Mouse (Mus musculus) neural tube, embryonic 13.5 days (tissue): ENCODE results near the gene Tti1. TPM values are rescaled to one million over a fixed set of nuclear protein-coding genes. Genes with fewer than 3 reads are reported as not detected.
A peak's percentile ranks its signal among the peaks of the same experiment; 100 is the strongest.

Experiments
- ATAC-seq: fragments of 200-750 bp; cut with Nextera tagmentation; 2 replicates; pipeline ENCODE4 v1.8.0; 2017; ENCODE audit warnings: low read depth, mild to moderate bottlenecking, moderate TSS enrichment, moderate library complexity
- H3K27ac ChIP-seq: fragments of 300-500 bp; sonication (generic); replicated peaks from 2 replicates; pipeline ENCODE4 v1.5.1; 2015; ENCODE audit warnings: moderate library complexity, mild to moderate bottlenecking, inconsistent platforms
- H3K27me3 ChIP-seq: fragments of 300-500 bp; sonication (generic); 2 replicates; pipeline ENCODE4 v1.6.1; 2015; ENCODE audit warnings: mild to moderate bottlenecking, inconsistent platforms
- H3K36me3 ChIP-seq: fragments of 300-500 bp; sonication (generic); 2 replicates; pipeline ENCODE4 v1.6.1; 2015; ENCODE audit warnings: mild to moderate bottlenecking, inconsistent platforms
- H3K4me1 ChIP-seq: fragments of 300-500 bp; sonication (generic); replicated peaks from 2 replicates; pipeline ENCODE4 v1.6.1; 2015; ENCODE audit warnings: inconsistent platforms
- H3K4me2 ChIP-seq: fragments of 300-500 bp; sonication (generic); 2 replicates; pipeline ENCODE4 v1.6.1; 2015; ENCODE audit warnings: inconsistent platforms, mild to moderate bottlenecking, moderate library complexity
- H3K4me3 ChIP-seq: fragments of 300-500 bp; sonication (generic); 2 replicates; pipeline ENCODE4 v1.5.1; 2015; ENCODE audit warnings: mild to moderate bottlenecking, inconsistent platforms
- H3K9ac ChIP-seq: fragments of 300-500 bp; sonication (generic); 2 replicates; pipeline ENCODE4 v1.6.1; 2015; ENCODE audit warnings: moderate library complexity, mild to moderate bottlenecking, inconsistent platforms
- H3K9me3 ChIP-seq: fragments of 300-500 bp; sonication (generic); 2 replicates; pipeline ENCODE4 v1.6.1; 2016; ENCODE audit warnings: inconsistent platforms
- WGBS: fragments of 180-500 bp; shearing (Covaris S2); methylation state at CpG from one replicate; pipeline ENCODE4 v1.1.7; 2015; 5-methylcytosine and 5-hydroxymethylcytosine counted together
- polyA plus RNA-seq: library from polyadenylated mRNA; unstranded; fragments of >200 nt; fragmentation: Nextera tagmentation; extraction: Ambion mirVana; gene quantifications from 2 replicates; pipeline ENCODE4 v1.2.1, GENCODE M21; 2015

Tti1 gene
- polyA plus RNA-seq, 1 experiment from 2014 or later = 16.8 TPM

DNA sequence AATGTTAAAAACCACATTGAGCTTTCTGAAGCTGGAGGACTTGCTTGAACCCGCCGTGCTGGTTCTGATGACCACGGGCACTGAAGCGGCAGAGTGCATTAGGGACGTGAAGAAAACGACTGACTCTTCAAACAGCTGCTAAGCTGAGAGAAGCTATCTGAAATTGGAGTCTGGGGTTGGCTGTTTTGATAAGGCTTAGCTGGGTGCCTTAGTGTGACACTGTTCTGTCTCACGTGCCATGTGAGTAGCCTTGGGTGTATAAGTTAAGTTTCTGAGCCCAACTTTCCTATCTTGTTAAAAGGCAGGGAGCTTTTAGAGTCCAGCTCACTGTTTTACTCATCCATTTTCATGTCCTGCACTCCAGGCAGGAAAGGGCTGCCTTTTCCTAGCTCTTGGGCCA is 8.7 kb upstream of the Tti1 start:
- no peak for ATAC-seq
- H3K9ac ChIP-seq = no peak overlapping the region
- 84% methylated on average over 7 of the region's 7 CpGs for WGBS

DNA sequence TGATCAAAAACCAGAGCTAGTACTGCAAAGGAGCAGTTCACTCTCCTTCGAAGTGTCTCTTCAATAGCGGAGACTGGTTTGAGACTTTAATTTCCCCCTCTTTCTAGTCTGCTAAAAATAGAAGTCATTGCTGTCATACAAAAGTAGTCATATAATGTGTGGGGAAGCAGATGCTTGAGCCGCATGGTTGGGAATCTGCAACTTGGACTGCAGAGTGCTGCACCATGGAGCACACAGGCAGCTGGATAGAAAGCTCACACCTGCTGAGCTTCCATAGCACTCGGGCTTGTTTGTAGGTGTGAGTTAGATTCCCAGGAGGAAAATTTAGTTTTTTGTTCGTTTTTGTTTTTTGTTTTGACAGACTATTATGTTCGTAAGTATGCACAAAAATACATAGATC is 8.2 kb upstream of the Tti1 start:
- H3K9me3 ChIP-seq = no peaks in the 10 kb centered on the region
- ATAC-seq = no peak
- H3K27me3 ChIP-seq = no peaks in the 10 kb centered on the region
- peaks cover 32% of the 10 kb centered on the region for H3K36me3 ChIP-seq
- H3K4me3 ChIP-seq = no peak overlapping the region
- peaks cover 22% of the 10 kb centered on the region for H3K4me1 ChIP-seq
- WGBS = 90% methylated on average over 6 of the region's 6 CpGs
- no peak overlapping the region for H3K4me2 ChIP-seq
- no peak overlapping the region for H3K9ac ChIP-seq
- no peak overlapping the region for H3K27ac ChIP-seq

More for the DNA sequence above, 8.7 kb upstream of the Tti1 start:
- Histone ChIP-seq H3K36me3 (peaks cover 36% of the 10 kb centered on the region), H3K4me1 (peaks cover 16% of the 10 kb centered on the region), H3K4me2 (no peak overlapping the region), H3K27me3 (no peaks in the 10 kb centered on the region), H3K27ac (no peak overlapping the region), H3K4me3 (no peak overlapping the region), H3K9me3 (no peaks in the 10 kb centered on the region)

DNA sequence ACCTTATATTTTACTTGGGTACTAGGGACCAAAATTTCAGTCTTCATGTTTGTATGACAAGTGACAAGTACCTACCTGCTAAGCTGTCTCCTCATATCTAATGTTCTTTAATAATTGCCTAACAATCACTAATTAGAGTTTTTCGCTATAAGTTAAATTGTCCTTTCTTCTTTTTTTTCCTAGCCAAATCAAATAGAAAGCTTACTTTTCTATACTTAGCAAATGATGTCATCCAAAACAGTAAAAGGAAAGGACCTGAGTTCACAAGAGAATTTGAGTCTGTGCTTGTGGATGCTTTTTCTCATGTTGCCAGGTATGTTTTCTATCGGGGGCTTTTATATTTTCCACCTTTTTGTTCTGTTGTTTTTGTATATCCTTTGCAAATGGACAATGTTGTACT is 7.6 kb upstream of the Tti1 start:
- WGBS = 93% methylated on average over 2 of the region's 2 CpGs

DNA sequence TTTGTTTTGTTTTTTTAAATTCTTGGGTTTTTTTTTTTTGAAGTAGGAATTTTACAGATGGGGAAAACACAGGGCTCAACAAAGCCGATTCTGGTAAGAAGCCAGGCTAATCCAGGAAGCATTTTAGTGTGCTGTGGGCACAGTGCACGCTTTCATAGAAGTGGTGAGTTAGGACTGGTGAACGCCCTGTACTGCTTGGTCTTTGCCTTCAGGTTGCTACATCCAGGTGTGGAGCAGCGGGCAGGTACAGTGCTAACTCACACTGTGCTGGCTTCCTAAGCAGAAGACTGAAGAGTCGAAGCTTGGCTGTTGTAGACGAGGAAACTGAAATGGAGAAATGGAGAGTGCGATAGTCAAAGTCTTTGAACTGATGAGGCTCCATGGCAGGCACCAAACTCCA is 1.8 kb upstream of the Tti1 start:
- Histone ChIP-seq H3K4me2 (peak overlapping the region; percentile 81), H3K9ac (peak overlapping the region; percentile 95), H3K9me3 (no peaks in the 10 kb centered on the region), H3K4me3 (peak overlapping the region; percentile 92), H3K27me3 (no peaks in the 10 kb centered on the region), H3K36me3 (no peaks in the 10 kb centered on the region), H3K4me1 (peaks cover 53% of the 10 kb centered on the region), H3K27ac (no peak overlapping the region)
- no peak for ATAC-seq
- WGBS = 88% methylated on average over 7 of the region's 7 CpGs

More for the DNA sequence above, 7.6 kb upstream of the Tti1 start:
- no peaks in the 10 kb centered on the region for H3K27me3 ChIP-seq
- peaks cover 28% of the 10 kb centered on the region for H3K4me1 ChIP-seq
- no peak overlapping the region for H3K4me3 ChIP-seq
- no peak overlapping the region for H3K4me2 ChIP-seq
- H3K9ac ChIP-seq = no peak overlapping the region
- H3K9me3 ChIP-seq = no peaks in the 10 kb centered on the region
- peaks cover 28% of the 10 kb centered on the region for H3K36me3 ChIP-seq
- no peak for ATAC-seq
- no peak overlapping the region for H3K27ac ChIP-seq

DNA sequence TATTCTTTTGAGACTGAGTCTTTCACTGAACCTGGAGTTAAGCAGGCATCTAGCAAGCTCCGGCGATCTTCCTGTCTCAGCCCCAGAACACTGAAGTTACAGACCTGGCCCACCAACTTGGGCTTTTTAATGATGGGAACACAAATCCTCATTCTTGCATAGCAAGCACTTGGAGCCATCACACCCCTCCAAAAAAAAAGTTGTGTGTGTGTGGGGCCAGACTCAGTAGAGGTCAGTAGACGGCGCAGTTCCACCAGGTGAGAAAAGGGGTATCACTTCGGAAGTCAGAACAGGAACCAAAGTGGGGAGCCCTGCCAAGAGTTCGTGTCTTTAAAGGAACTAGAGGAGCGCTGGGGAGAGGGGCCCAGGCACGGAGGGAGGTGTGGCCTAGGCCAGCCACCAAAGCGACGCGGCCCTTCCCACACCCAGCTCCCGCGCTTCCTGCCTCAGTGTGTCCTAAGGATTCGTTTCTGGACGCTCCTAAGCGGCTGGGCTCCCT is 329 bp downstream of the Tti1 start:
- H3K36me3 ChIP-seq = no peaks in the 10 kb centered on the region
- WGBS = 2% methylated on average over 16 of the region's 16 CpGs
- ATAC-seq = peak; percentile 16; the same call in 1 of the 2 replicates

DNA sequence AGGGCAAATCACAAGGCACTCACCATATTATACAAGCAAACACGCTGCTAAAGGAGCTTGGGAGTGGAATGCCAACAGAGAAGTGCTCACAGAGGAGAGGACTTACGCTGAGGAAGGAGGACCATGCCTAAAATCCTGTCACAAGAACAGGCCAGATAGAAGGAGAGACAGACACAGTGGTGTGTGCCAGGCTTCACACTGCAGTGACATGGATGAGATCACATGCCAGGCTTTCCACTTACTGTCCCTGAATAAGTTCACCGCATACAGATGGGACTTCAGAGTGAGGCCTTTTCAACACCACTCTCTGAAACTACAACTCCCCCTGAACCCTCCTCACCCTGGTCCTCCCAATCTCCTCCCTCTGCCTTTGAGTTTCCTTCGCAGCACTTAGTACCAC is 10.9 kb downstream of the Tti1 start:
- WGBS = 90% methylated on average over 4 of the region's 4 CpGs

More for the DNA sequence above, 329 bp downstream of the Tti1 start:
- H3K9me3 ChIP-seq = no peaks in the 10 kb centered on the region
- peak overlapping the region; percentile 81 for H3K4me2 ChIP-seq
- H3K9ac ChIP-seq = peak overlapping the region; percentile 95
- H3K27ac ChIP-seq = peak overlapping the region; percentile 90
- H3K27me3 ChIP-seq = no peaks in the 10 kb centered on the region
- peak overlapping the region; percentile 92 for H3K4me3 ChIP-seq
- H3K4me1 ChIP-seq = peaks cover 44% of the 10 kb centered on the region

DNA sequence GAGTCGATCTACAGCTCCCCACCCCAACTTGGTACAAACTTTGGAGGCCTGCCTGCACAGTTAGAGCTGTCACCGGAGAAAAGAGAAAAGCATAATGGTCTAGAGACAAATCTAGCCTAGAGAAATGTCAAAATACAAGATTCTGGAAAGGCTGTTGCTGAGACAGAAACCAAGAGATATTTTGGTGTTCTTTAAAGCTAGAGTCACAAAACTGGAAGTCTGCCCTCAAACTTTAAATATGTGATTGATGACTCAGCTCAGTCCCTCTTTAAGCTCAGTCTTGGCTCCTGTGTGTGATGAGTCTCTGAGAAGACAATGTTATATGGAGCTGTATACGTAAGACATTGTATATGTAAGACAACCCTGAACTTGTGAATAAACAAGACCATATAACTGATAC is 15.6 kb downstream of the Tti1 start:
- 92% methylated on average over 3 of the region's 3 CpGs for WGBS
- H3K27me3 ChIP-seq = no peaks in the 10 kb centered on the region

More for the DNA sequence above, 10.9 kb downstream of the Tti1 start:
- Histone ChIP-seq H3K4me1 (no peaks in the 10 kb centered on the region), H3K36me3 (no peaks in the 10 kb centered on the region), H3K4me2 (no peak overlapping the region), H3K9ac (no peak overlapping the region), H3K27me3 (no peaks in the 10 kb centered on the region), H3K27ac (no peak overlapping the region), H3K4me3 (no peak overlapping the region), H3K9me3 (no peaks in the 10 kb centered on the region)
- ATAC-seq = no peak

DNA sequence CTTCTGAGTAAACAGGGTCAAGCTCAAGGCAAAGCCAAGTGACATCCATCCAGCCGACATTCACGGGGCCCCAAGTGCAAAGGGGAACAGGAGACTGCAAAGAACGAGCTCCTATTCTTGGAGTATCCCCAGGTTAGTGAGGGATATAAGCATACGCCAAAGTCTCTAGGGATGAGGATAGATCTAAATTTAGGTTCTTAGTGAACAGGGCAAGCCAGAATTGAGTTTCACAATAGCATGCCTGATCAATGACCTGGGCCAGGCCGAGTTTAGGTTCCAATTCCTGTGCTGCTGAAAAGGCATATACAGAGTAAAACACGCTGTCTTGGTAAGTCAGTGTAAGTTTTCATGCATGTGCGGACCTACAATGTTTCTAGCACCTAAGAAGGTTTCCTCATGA is 18.9 kb downstream of the Tti1 start:
- no peaks in the 10 kb centered on the region for H3K9me3 ChIP-seq
- no peak overlapping the region for H3K9ac ChIP-seq
- 88% methylated on average over 7 of the region's 7 CpGs for WGBS
- H3K4me3 ChIP-seq = no peak overlapping the region
- H3K36me3 ChIP-seq = peaks cover 32% of the 10 kb centered on the region
- no peaks in the 10 kb centered on the region for H3K27me3 ChIP-seq
- no peak overlapping the region for H3K4me2 ChIP-seq
- no peak for ATAC-seq
- no peak overlapping the region for H3K27ac ChIP-seq
- H3K4me1 ChIP-seq = no peaks in the 10 kb centered on the region

More for the DNA sequence above, 15.6 kb downstream of the Tti1 start:
- no peak overlapping the region for H3K4me2 ChIP-seq
- H3K36me3 ChIP-seq = peaks cover 15% of the 10 kb centered on the region
- H3K27ac ChIP-seq = no peak overlapping the region
- H3K4me3 ChIP-seq = no peak overlapping the region
- H3K9ac ChIP-seq = no peak overlapping the region
- no peaks in the 10 kb centered on the region for H3K4me1 ChIP-seq
- H3K9me3 ChIP-seq = no peaks in the 10 kb centered on the region
- ATAC-seq = no peak

DNA sequence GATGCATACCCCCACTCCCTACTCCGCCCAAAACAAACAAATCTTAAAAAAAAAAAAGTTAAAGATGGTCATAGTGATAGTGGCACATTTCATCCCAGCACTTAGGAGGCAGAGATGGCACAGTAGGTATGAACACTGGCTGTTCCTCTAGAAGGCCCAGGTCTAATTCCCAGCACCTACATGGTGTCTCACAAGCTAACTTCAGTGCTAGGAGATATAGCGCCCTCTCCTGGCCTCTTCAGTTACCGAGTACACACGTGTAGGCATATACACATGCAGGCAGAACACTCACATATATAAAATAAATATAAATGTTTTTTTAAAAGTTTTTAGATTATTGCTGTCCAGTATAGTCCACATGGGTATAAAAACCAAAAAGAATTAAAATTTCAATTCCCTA is 22.6 kb downstream of the Tti1 start:
- Histone ChIP-seq H3K4me1 (no peaks in the 10 kb centered on the region), H3K9me3 (no peaks in the 10 kb centered on the region), H3K27me3 (no peaks in the 10 kb centered on the region), H3K9ac (no peak overlapping the region), H3K4me2 (no peak overlapping the region), H3K27ac (no peak overlapping the region), H3K4me3 (no peak overlapping the region), H3K36me3 (peaks cover 34% of the 10 kb centered on the region)
- WGBS = 92% methylated on average over 4 of the region's 4 CpGs
- no peak for ATAC-seq

DNA sequence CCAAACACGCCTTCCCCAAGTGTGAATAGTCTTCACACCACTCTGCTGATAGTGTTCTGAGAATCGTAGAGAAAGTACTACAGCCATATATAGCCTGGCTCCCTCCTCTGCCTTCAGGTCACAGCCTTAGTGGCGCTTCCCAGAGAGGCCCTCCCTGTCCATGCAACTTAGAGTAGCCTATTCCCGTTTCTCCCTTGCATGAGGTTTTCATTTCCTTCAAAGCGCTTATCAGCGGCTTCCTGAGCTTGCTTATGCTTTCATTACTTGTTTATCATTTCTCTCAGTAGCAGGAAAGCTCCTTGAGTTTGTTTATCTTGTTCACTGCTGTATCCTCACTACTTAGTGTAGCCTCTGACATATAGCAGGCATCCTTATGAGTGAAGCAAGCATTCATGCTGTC is 23.6 kb downstream of the Tti1 start:
- no peak overlapping the region for H3K27ac ChIP-seq
- no peak overlapping the region for H3K4me2 ChIP-seq
- H3K4me1 ChIP-seq = no peaks in the 10 kb centered on the region
- H3K9me3 ChIP-seq = no peaks in the 10 kb centered on the region
- H3K4me3 ChIP-seq = no peak overlapping the region
- 89% methylated on average over 6 of the region's 6 CpGs for WGBS
- H3K9ac ChIP-seq = no peak overlapping the region
- ATAC-seq = no peak
- peaks cover 34% of the 10 kb centered on the region for H3K36me3 ChIP-seq
- H3K27me3 ChIP-seq = no peaks in the 10 kb centered on the region

DNA sequence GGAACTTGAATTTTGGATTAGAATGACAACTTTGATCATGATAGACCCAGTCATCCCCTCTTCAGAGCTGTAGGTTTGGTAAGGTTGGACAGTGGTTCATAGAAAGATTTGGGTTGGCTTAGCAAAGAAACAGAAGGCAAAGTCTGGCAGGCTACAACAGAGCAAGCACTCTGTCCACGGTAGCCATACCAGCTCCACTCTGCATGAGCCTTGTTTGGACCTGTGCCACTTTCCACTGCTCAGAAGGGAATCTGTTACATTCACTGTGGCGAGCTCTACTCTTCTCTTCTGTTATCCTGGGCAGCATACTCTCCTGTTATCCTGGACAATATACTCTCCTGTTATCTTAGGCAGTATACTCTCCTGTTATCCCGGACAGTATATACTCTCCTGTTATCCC is 29.4 kb downstream of the Tti1 start:
- WGBS = 81% methylated on average over 3 of the region's 3 CpGs
- H3K4me1 ChIP-seq = peaks cover 4% of the 10 kb centered on the region; the same call in 1 of the 2 replicates
- H3K4me3 ChIP-seq = no peak overlapping the region
- no peak for ATAC-seq
- H3K27me3 ChIP-seq = no peaks in the 10 kb centered on the region
- H3K9ac ChIP-seq = no peak overlapping the region
- no peaks in the 10 kb centered on the region for H3K9me3 ChIP-seq
- H3K36me3 ChIP-seq = peaks cover 17% of the 10 kb centered on the region; the same call in 1 of the 2 replicates
- no peak overlapping the region for H3K4me2 ChIP-seq
- no peak overlapping the region for H3K27ac ChIP-seq

DNA sequence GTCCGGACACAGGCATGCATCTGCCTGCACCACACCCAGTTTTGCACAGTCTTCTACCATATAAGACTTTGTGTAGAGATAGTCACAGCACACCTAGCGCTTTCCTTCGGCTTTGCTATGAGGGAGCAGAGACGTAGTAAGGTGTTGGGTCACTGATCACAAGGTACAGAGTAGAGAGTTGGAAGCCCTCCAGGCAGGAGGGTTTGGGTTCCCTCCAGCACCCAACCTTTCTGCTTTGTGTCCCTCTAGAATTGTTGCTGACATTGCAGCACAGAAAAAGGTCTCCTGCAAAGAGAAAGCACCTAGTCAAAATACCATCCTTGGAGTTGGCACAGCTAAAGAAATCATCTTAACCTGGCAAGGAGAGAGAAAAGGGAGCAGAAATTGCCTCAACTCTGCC is 35.7 kb downstream of the Tti1 start:
- WGBS = 94% methylated on average over 4 of the region's 4 CpGs

DNA sequence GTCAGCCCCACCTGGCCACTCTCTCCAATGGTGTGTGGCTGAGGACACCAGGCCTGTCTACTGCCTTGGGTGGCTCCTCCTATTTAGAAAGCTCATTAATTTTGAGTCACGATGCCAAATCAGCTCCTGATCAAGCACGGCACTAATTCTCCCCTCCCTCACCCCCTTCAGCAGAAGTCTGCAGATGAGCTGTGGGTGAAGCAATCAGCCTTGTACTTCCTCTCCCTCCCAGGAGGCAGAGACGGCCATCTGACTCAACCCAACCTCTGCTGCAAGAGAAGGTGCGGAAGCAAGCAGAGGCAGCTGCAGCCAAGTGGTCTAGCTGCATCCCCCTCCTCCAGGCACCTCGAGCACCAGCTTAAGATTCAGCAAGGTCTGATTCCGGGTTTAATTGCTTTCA is 37.2 kb downstream of the Tti1 start:
- no peaks in the 10 kb centered on the region for H3K9me3 ChIP-seq
- ATAC-seq = no peak
- H3K27ac ChIP-seq = peak overlapping the region; percentile 81
- H3K9ac ChIP-seq = no peak overlapping the region
- 43% methylated on average over 6 of the region's 6 CpGs for WGBS
- H3K4me2 ChIP-seq = no peak overlapping the region
- H3K27me3 ChIP-seq = no peaks in the 10 kb centered on the region
- peaks cover 24% of the 10 kb centered on the region for H3K36me3 ChIP-seq
- H3K4me1 ChIP-seq = peaks cover 74% of the 10 kb centered on the region
- no peak overlapping the region for H3K4me3 ChIP-seq

More for the DNA sequence above, 35.7 kb downstream of the Tti1 start:
- no peak for ATAC-seq
- H3K4me1 ChIP-seq = peaks cover 59% of the 10 kb centered on the region
- H3K4me3 ChIP-seq = no peak overlapping the region
- H3K4me2 ChIP-seq = no peak overlapping the region
- peak overlapping the region; percentile 28; the same call in 1 of the 2 replicates for H3K27ac ChIP-seq
- H3K9me3 ChIP-seq = no peaks in the 10 kb centered on the region
- H3K36me3 ChIP-seq = peaks cover 32% of the 10 kb centered on the region
- no peaks in the 10 kb centered on the region for H3K27me3 ChIP-seq
- no peak overlapping the region for H3K9ac ChIP-seq
